ENCODE assay signal across 10 mouse cellular contexts in genomic region chr19:10946506-10946905, GRCm38 (mm10). TPM values are rescaled to one million over a fixed set of nuclear protein-coding genes. Genes with fewer than 3 reads are reported as not detected.
DNase-seq lines count a peak whose midpoint lies in the region; ATAC-seq and TF ChIP-seq lines count a peak whose summit lies in the region.
"Had no signal": no experiment of that assay in that cellular context is flagged by ENCODE, and none has a peak within 500 bp of the region (broad histone marks: within the 10 kb centered on the region; RNA-seq: fewer than 3 reads in every experiment).

No protein-coding gene starts in this region.

- no peak for ATAC-seq in hindbrain, embryonic 12.5 days (ENCODE audit: low FRiP score)
- ATAC-seq in hindbrain, embryonic 11.5 days (ENCODE audit: low FRiP score) = no peak
- ATAC-seq in hindbrain, embryonic 13.5 days (ENCODE audit: low FRiP score) = no peak

- H3K9ac ChIP-seq in hindbrain, embryonic 12.5 days = no peak overlapping the region
- no peak overlapping the region for H3K9ac ChIP-seq in hindbrain, embryonic 11.5 days (ENCODE audit: low read depth, low read length)
- H3K9ac ChIP-seq in MEL (ENCODE audit: control insufficient read depth, low read depth, low read length, poor library complexity, severe bottlenecking) = peak overlapping the region; percentile 83
- H3K9ac ChIP-seq in hindbrain, embryonic 13.5 days = peak overlapping the region; percentile 91

- TF ChIP-seq POLR2A in MEL (IDR thresholded peaks at IDR 0.05; ENCODE audit: control insufficient read depth in 1 of 2, insufficient read depth in 1 of 2, low read depth in 1 of 2, low read length in 2 of 2, poor library complexity in 1 of 2) = no peak

- no peak for TF ChIP-seq CTCF in MEL (IDR thresholded peaks at IDR 0.05 in 2 of 3, conservative IDR thresholded peaks at IDR 0.05 in 1 of 3; ENCODE audit: control insufficient read depth in 1 of 3, insufficient read depth in 1 of 3, low read depth in 2 of 3, low read length in 3 of 3, poor library complexity in 1 of 3, severe bottlenecking in 1 of 3)

- no peaks in the 10 kb centered on the region for H3K9me3 ChIP-seq in hindbrain, embryonic 12.5 days (replicated peaks)
- no peaks in the 10 kb centered on the region for H3K9me3 ChIP-seq in hindbrain, embryonic 11.5 days (ENCODE audit: control insufficient read depth, low read length)
- H3K9me3 ChIP-seq in MEL (replicated peaks; ENCODE audit: insufficient read depth, low read length) = no peaks in the 10 kb centered on the region
- no peaks in the 10 kb centered on the region for H3K9me3 ChIP-seq in hindbrain, embryonic 13.5 days

- no peak for TF ChIP-seq EP300 in MEL (IDR thresholded peaks at IDR 0.05; ENCODE audit: low read depth in 1 of 2, low read length in 2 of 2)

- H3K79me2 ChIP-seq in MEL (ENCODE audit: control insufficient read depth, insufficient read depth, low read length, poor library complexity) = peaks cover 34% of the 10 kb centered on the region
- H3K79me2 ChIP-seq in macrophage (ENCODE audit: inconsistent target) = peaks cover 35% of the 10 kb centered on the region

- H3K27ac ChIP-seq in hindbrain, embryonic 12.5 days = no peak overlapping the region
- H3K27ac ChIP-seq in hindbrain, embryonic 11.5 days (ENCODE audit: low read depth, low read length) = no peak overlapping the region
- H3K27ac ChIP-seq in MEL (ENCODE audit: control insufficient read depth, low read depth, low read length) (no peak overlapping the region), macrophage (peak overlapping the region; percentile 57)
- no peak overlapping the region for H3K27ac ChIP-seq in hindbrain, embryonic 13.5 days

- no peak for DNase-seq in hindbrain, embryonic 11.5 days (ENCODE audit: low spot score)
- DNase-seq in MEL (ENCODE audit: low read depth, low spot score) = no peak
- no peak for DNase-seq in spleen, postnatal 4 days (ENCODE audit: low spot score in 2 of 2)
- DNase-seq in embryo, embryonic 10.5 days (ENCODE audit: low spot score) = no peak
- DNase-seq in spleen, adult 18-20 months = no peak
- DNase-seq: kidney, postnatal 25 days; lung, postnatal 4 days had no signal

- H3K4me2 ChIP-seq in hindbrain, embryonic 12.5 days (replicated peaks) = peak overlapping the region; percentile 100; the same call in 1 of the 2 replicates
- no peak overlapping the region for H3K4me2 ChIP-seq in hindbrain, embryonic 11.5 days (replicated peaks; ENCODE audit: low read depth, low read length)
- H3K4me2 ChIP-seq in hindbrain, embryonic 13.5 days = peak overlapping the region; percentile 100; the same call in 1 of the 2 replicates

- H3K27me3 ChIP-seq in hindbrain, embryonic 12.5 days = peaks cover 3% of the 10 kb centered on the region
- H3K27me3 ChIP-seq in hindbrain, embryonic 11.5 days (ENCODE audit: control insufficient read depth, insufficient read depth, low read length) = no peaks in the 10 kb centered on the region
- no peaks in the 10 kb centered on the region for H3K27me3 ChIP-seq in MEL (ENCODE audit: control insufficient read depth in 1 of 2, insufficient read depth in 2 of 2, low read length in 2 of 2)
- H3K27me3 ChIP-seq in hindbrain, embryonic 13.5 days = 0 out of 2 replicates have a peak, but pooled peaks cover 6% of the 10 kb centered on the region

- no peak for TF ChIP-seq RAD21 in MEL (IDR thresholded peaks at IDR 0.05; ENCODE audit: low read depth, low read length)

- WGBS in hindbrain, embryonic 12.5 days = 84% methylated on average over 3 of the region's 3 CpGs
- WGBS in hindbrain, embryonic 11.5 days = 93% methylated on average over 3 of the region's 3 CpGs
- 91% methylated on average over 3 of the region's 3 CpGs for WGBS in hindbrain, embryonic 13.5 days
- 54% methylated on average over 3 of the region's 3 CpGs for WGBS in macrophage (ENCODE audit: missing documents)

- peaks cover 29% of the 10 kb centered on the region for H3K4me1 ChIP-seq in hindbrain, embryonic 12.5 days
- H3K4me1 ChIP-seq in hindbrain, embryonic 11.5 days (replicated peaks; ENCODE audit: control insufficient read depth, insufficient read depth, low read length) = peaks cover 13% of the 10 kb centered on the region
- H3K4me1 ChIP-seq in MEL (ENCODE audit: control insufficient read depth in 1 of 2, insufficient read depth in 2 of 2, low read length in 2 of 2) = peaks cover 0 to 13% of the 10 kb centered on the region in 2 experiments; a peak in 2 of 4 replicates
- peaks cover 33% of the 10 kb centered on the region for H3K4me1 ChIP-seq in hindbrain, embryonic 13.5 days (replicated peaks)

- peaks cover 39% of the 10 kb centered on the region for H3K36me3 ChIP-seq in hindbrain, embryonic 12.5 days
- H3K36me3 ChIP-seq in hindbrain, embryonic 11.5 days (ENCODE audit: control insufficient read depth, insufficient read depth, low read length) = no peaks in the 10 kb centered on the region; the same call in 1 of the 2 replicates
- peaks cover 3 to 18% of the 10 kb centered on the region in 2 experiments; a peak in 3 of 4 replicates for H3K36me3 ChIP-seq in MEL (ENCODE audit: control insufficient read depth in 1 of 2, insufficient read depth in 2 of 2, low read length in 2 of 2)
- peaks cover 44% of the 10 kb centered on the region for H3K36me3 ChIP-seq in hindbrain, embryonic 13.5 days
- peaks cover 34% of the 10 kb centered on the region for H3K36me3 ChIP-seq in macrophage (ENCODE audit: inconsistent target)

- no peak overlapping the region for H3K4me3 ChIP-seq in hindbrain, embryonic 12.5 days
- no peak overlapping the region for H3K4me3 ChIP-seq in hindbrain, embryonic 11.5 days (ENCODE audit: low read depth, low read length)
- H3K4me3 ChIP-seq in MEL (ENCODE audit: control insufficient read depth in 1 of 2, insufficient read depth in 1 of 2, low read depth in 2 of 2, low read length in 2 of 2) (peak overlapping the region; percentile 84 to 95; a peak in 3 of 4 replicates), macrophage (ENCODE audit: inconsistent target) (peak overlapping the region; percentile 81)
- H3K4me3 ChIP-seq in hindbrain, embryonic 13.5 days = peak overlapping the region; percentile 72; the same call in 1 of the 2 replicates

RNA-seq across cellular contexts. Expression of gene Ccdc86, which starts 2.6 kb away (rescaled TPM):
- 21.5 and 21.7 TPM in 2 replicates for polyA plus RNA-seq in hindbrain, embryonic 12.5 days (2016; fragmentation: Nextera tagmentation; extraction: Ambion mirVana)
- polyA plus RNA-seq in hindbrain, embryonic 11.5 days (2014; fragmentation: Nextera tagmentation; extraction: Ambion mirVana) = 17.5 and 20.1 TPM in 2 replicates
- total RNA-seq in MEL (2012; rRNA removed) = 20.2 and 29.5 TPM in 2 replicates
- polyA plus RNA-seq in MEL (2012; ENCODE audit: insufficient read depth in 1 of 2, insufficient read length in 2 of 2, low read depth in 1 of 2, low replicate concordance in 2 of 2, missing spikeins in 1 of 2) (10 to 100 TPM in 1 of 2 experiments, not detected in 1; 50.9 TPM), macrophage (2018) (17.8 to 39.3 TPM (median 21.6 TPM) in 3 replicates)
- polyA plus RNA-seq in hindbrain, embryonic 13.5 days (2015; fragmentation: Nextera tagmentation; extraction: Ambion mirVana) = 15.0 and 15.2 TPM in 2 replicates
- total RNA-seq in macrophage (2018; cell fraction: chromatin; rRNA removed) = 10 to 100 TPM in 25 of 26 experiments, 1 to 10 TPM in 1; 9.2 to 67.3 (median 31.7) TPM
- total RNA-seq in macrophage (2018; cell fraction: cytosol; rRNA removed) = 10 to 100 TPM; 16.6 to 45.7 (median 36.1) TPM
- 10 to 100 TPM; 11.6 to 68.9 (median 28.8) TPM for total RNA-seq in macrophage (2018; cell fraction: nucleus; rRNA removed)

RNA-seq across cellular contexts. Expression of gene Ptgdr2, which starts 9.5 kb away (rescaled TPM):
- polyA plus RNA-seq in hindbrain, embryonic 12.5 days (2016; fragmentation: Nextera tagmentation; extraction: Ambion mirVana) = 0.09 and 0.10 TPM in 2 replicates
- polyA plus RNA-seq in hindbrain, embryonic 11.5 days (2014; fragmentation: Nextera tagmentation; extraction: Ambion mirVana) = 0.10 TPM in 1 of 2 replicates, not detected in the other
- 0.33 and 0.46 TPM in 2 replicates for total RNA-seq in MEL (2012; rRNA removed)
- polyA plus RNA-seq in MEL (2012; ENCODE audit: insufficient read depth in 1 of 2, insufficient read length in 2 of 2, low read depth in 1 of 2, low replicate concordance in 2 of 2, missing spikeins in 1 of 2) (under 1 TPM in 1 of 2 experiments, not detected in 1; 0.31 TPM), macrophage (2018) (not detected in 3 replicates)
- polyA plus RNA-seq in hindbrain, embryonic 13.5 days (2015; fragmentation: Nextera tagmentation; extraction: Ambion mirVana) = 0.19 and 0.22 TPM in 2 replicates
- not detected for total RNA-seq in macrophage (2018; cell fraction: chromatin; rRNA removed)
- under 1 TPM in 1 of 26 experiments, not detected in 25; 0.09 TPM for total RNA-seq in macrophage (2018; cell fraction: cytosol; rRNA removed)
- total RNA-seq in macrophage (2018; cell fraction: nucleus; rRNA removed) = not detected

RNA-seq across cellular contexts. Expression of gene Zp1, which starts 26.1 kb away (rescaled TPM):
- polyA plus RNA-seq in hindbrain, embryonic 12.5 days (2016; fragmentation: Nextera tagmentation; extraction: Ambion mirVana) = not detected in 2 replicates
- polyA plus RNA-seq in hindbrain, embryonic 11.5 days (2014; fragmentation: Nextera tagmentation; extraction: Ambion mirVana) = not detected in 2 replicates
- total RNA-seq in MEL (2012; rRNA removed) = not detected in 2 replicates
- polyA plus RNA-seq in MEL (2012; ENCODE audit: insufficient read depth in 1 of 2, insufficient read length in 2 of 2, low read depth in 1 of 2, low replicate concordance in 2 of 2, missing spikeins in 1 of 2) (not detected), macrophage (2018) (not detected in 3 replicates)
- not detected in 2 replicates for polyA plus RNA-seq in hindbrain, embryonic 13.5 days (2015; fragmentation: Nextera tagmentation; extraction: Ambion mirVana)
- total RNA-seq in macrophage (2018; cell fraction: chromatin; rRNA removed) = not detected
- not detected for total RNA-seq in macrophage (2018; cell fraction: cytosol; rRNA removed)
- total RNA-seq in macrophage (2018; cell fraction: nucleus; rRNA removed) = not detected

RNA-seq across cellular contexts. Expression of gene Ms4a10, which starts 28.0 kb away (rescaled TPM):
- not detected in 2 replicates for polyA plus RNA-seq in hindbrain, embryonic 12.5 days (2016; fragmentation: Nextera tagmentation; extraction: Ambion mirVana)
- 0.17 TPM in 1 of 2 replicates, not detected in the other for polyA plus RNA-seq in hindbrain, embryonic 11.5 days (2014; fragmentation: Nextera tagmentation; extraction: Ambion mirVana)
- total RNA-seq in MEL (2012; rRNA removed) = not detected in 2 replicates
- polyA plus RNA-seq in MEL (2012; ENCODE audit: insufficient read depth in 1 of 2, insufficient read length in 2 of 2, low read depth in 1 of 2, low replicate concordance in 2 of 2, missing spikeins in 1 of 2) = not detected
- not detected in 2 replicates for polyA plus RNA-seq in hindbrain, embryonic 13.5 days (2015; fragmentation: Nextera tagmentation; extraction: Ambion mirVana)
- total RNA-seq in macrophage (2018; cell fraction: chromatin; rRNA removed) = not detected
- not detected for total RNA-seq in macrophage (2018; cell fraction: cytosol; rRNA removed)
- not detected for total RNA-seq in macrophage (2018; cell fraction: nucleus; rRNA removed)
- polyA plus RNA-seq in macrophage (2018) = not detected in 3 replicates

RNA-seq across cellular contexts. Expression of gene Ms4a15, which starts 46.5 kb away (rescaled TPM):
- not detected in 2 replicates for polyA plus RNA-seq in hindbrain, embryonic 12.5 days (2016; fragmentation: Nextera tagmentation; extraction: Ambion mirVana)
- not detected in 2 replicates for polyA plus RNA-seq in hindbrain, embryonic 11.5 days (2014; fragmentation: Nextera tagmentation; extraction: Ambion mirVana)
- total RNA-seq in MEL (2012; rRNA removed) = not detected in 2 replicates
- polyA plus RNA-seq in MEL (2012; ENCODE audit: insufficient read depth in 1 of 2, insufficient read length in 2 of 2, low read depth in 1 of 2, low replicate concordance in 2 of 2, missing spikeins in 1 of 2) (not detected), macrophage (2018) (not detected in 3 replicates)
- not detected in 2 replicates for polyA plus RNA-seq in hindbrain, embryonic 13.5 days (2015; fragmentation: Nextera tagmentation; extraction: Ambion mirVana)
- not detected for total RNA-seq in macrophage (2018; cell fraction: chromatin; rRNA removed)
- total RNA-seq in macrophage (2018; cell fraction: cytosol; rRNA removed) = not detected
- not detected for total RNA-seq in macrophage (2018; cell fraction: nucleus; rRNA removed)

Comparison
In these comparisons a context has a peak if more than half of its experiments do, and no peak if none do; other contexts are left out.
1. H3K4me3 ChIP-seq: peak in MEL (2 of 2), hindbrain, embryonic 13.5 days (single experiment) and macrophage (single experiment); none in hindbrain, embryonic 12.5 days (single experiment) and hindbrain, embryonic 11.5 days (single experiment).
2. H3K9ac ChIP-seq: peak in MEL (single experiment) and hindbrain, embryonic 13.5 days (single experiment); none in hindbrain, embryonic 12.5 days (single experiment) and hindbrain, embryonic 11.5 days (single experiment).